Mouse (Mus musculus) stomach, embryonic 16.5 days (tissue): Measurements from ENCODE around the gene Gm21822. TPM values are rescaled to one million over a fixed set of nuclear protein-coding genes. Genes with fewer than 3 reads are reported as not detected.
"Not testable (repeated sequence)": the region's sequence is repeated elsewhere in the genome, so short reads cannot be mapped to it uniquely, and the experiment has no call there.

Source experiments
- ATAC-seq: fragments of 200-750 bp; cut with Nextera tagmentation; 2 replicates; pipeline ENCODE4 v1.8.0; 2017; ENCODE audit warnings: moderate number of reproducible peaks, moderate TSS enrichment; ENCODE audit not compliant: insufficient read depth, low FRiP score
- H3K27ac ChIP-seq: fragments of 300-500 bp; sonication (generic); 2 replicates; pipeline ENCODE4 v1.5.1; 2014; ENCODE audit warnings: low read length
- H3K27me3 ChIP-seq: fragments of 300-500 bp; sonication (generic); 2 replicates; pipeline ENCODE4 v1.6.1; 2014; ENCODE audit warnings: low read length, control low read depth, mixed read lengths; ENCODE audit not compliant: control insufficient read depth, insufficient read depth
- H3K36me3 ChIP-seq: fragments of 300-500 bp; sonication (generic); 2 replicates; pipeline ENCODE4 v1.6.1; 2014; ENCODE audit warnings: low read length; ENCODE audit not compliant: control insufficient read depth, insufficient read depth
- H3K4me1 ChIP-seq: fragments of 300-500 bp; sonication (generic); 2 replicates; pipeline ENCODE4 v1.6.1; 2014; ENCODE audit warnings: low read length, control low read depth, mixed read lengths; ENCODE audit not compliant: control insufficient read depth, insufficient read depth
- H3K4me2 ChIP-seq: fragments of 300-500 bp; sonication (generic); 2 replicates; pipeline ENCODE4 v1.6.1; 2014; ENCODE audit warnings: low read depth, low read length, mixed read lengths
- H3K4me3 ChIP-seq: fragments of 300-500 bp; sonication (generic); replicated peaks from 2 replicates; pipeline ENCODE4 v1.5.1; 2014; ENCODE audit warnings: mild to moderate bottlenecking, low read length
- H3K9ac ChIP-seq: fragments of 300-500 bp; sonication (generic); 2 replicates; pipeline ENCODE4 v1.6.1; 2014; ENCODE audit warnings: low read length
- H3K9me3 ChIP-seq: fragments of 300-500 bp; sonication (generic); replicated peaks from 2 replicates; pipeline ENCODE4 v1.6.1; 2016; ENCODE audit warnings: low read length, control low read depth; ENCODE audit not compliant: control insufficient read depth
- WGBS: fragments of 180-500 bp; shearing (Covaris S2); extraction: QIAGEN DNeasy Blood & Tissue Kit; methylation state at CpG from one replicate; pipeline ENCODE4 v1.1.7; 2014; 5-methylcytosine and 5-hydroxymethylcytosine counted together
- polyA plus RNA-seq: library from polyadenylated mRNA; unstranded; fragments of >200 nt; fragmentation: Nextera tagmentation; extraction: Ambion mirVana; gene quantifications from 2 replicates; pipeline ENCODE4 v1.2.1, GENCODE M21; 2015

The Gm21822 gene
- polyA plus RNA-seq, result not detected in 2 replicates

- H3K9ac ChIP-seq, H3K27me3 ChIP-seq, H3K36me3 ChIP-seq, H3K27ac ChIP-seq, ATAC-seq, H3K4me1 ChIP-seq, H3K4me2 ChIP-seq, H3K9me3 ChIP-seq, H3K4me3 ChIP-seq: not testable (repeated sequence)
- WGBS, result no CpG with 5 or more reads among the region's 3 CpGs
Observed at GRCm38 (mm10) chrY:18654182-18654581, at the start of gene Gm21822. Gm21822 (plus strand) TSS chrY:18654482.
